Mouse (Mus musculus): ENCODE results near the gene Crtap. TPM values are rescaled to one million over a fixed set of nuclear protein-coding genes. Genes with fewer than 3 reads are reported as not detected.

Gene Crtap
- polyA plus RNA-seq, 1 experiment: 45.7 TPM

- Histone ChIP-seq H3K9me3 (replicated peaks; ENCODE audit: control insufficient read depth, insufficient read depth, low read length, poor library complexity, severe bottlenecking) (no peaks in the 10 kb centered on the region), H3K36me3 (ENCODE audit: control insufficient read depth, insufficient read depth, low read length, poor library complexity, severe bottlenecking) (peaks cover 12% of the 10 kb centered on the region), H3K9ac (ENCODE audit: low read depth, poor library complexity, severe bottlenecking) (peak overlapping the region; percentile 77), H3K4me1 (ENCODE audit: control insufficient read depth, insufficient read depth, low read length) (no peaks in the 10 kb centered on the region), H3K4me3 (ENCODE audit: low read depth, low read length) (peak overlapping the region; percentile 86), H3K27me3 (ENCODE audit: control insufficient read depth, insufficient read depth, low read length, poor library complexity, severe bottlenecking) (no peaks in the 10 kb centered on the region), H3K27ac (ENCODE audit: insufficient read depth, low read length) (0 out of 2 replicates have a peak overlapping the region, but pooled peaks have one; percentile 5)
- TF ChIP-seq EP300 (IDR thresholded peaks at IDR 0.05; ENCODE audit: insufficient read depth, low read depth, low read length) (no peak), CTCF (IDR thresholded peaks at IDR 0.05; ENCODE audit: low read depth, low read length) (no peak), POLR2A (IDR thresholded peaks at IDR 0.05; ENCODE audit: insufficient read depth, low read length) (no peak)
Observed at GRCm38 (mm10) chr9:114401685-114402080, 11.2 kb upstream of the Crtap start.

GRCm38 (mm10) chr9:114400949-114401684 lies 10.6 kb upstream of the Crtap start, which contains the start of the genes Glb1 and Tmppe:
Glb1 (plus strand) TSS chr9:114401076.
Tmppe (plus strand) TSS chr9:114401105.
- Histone ChIP-seq H3K36me3 (ENCODE audit: control insufficient read depth, insufficient read depth, low read length, poor library complexity, severe bottlenecking) (peaks cover 9% of the 10 kb centered on the region), H3K4me3 (ENCODE audit: low read depth, low read length) (peak within 1 kb of the TSS; percentile 86), H3K27me3 (ENCODE audit: control insufficient read depth, insufficient read depth, low read length, poor library complexity, severe bottlenecking) (no peaks in the 10 kb centered on the region), H3K9ac (ENCODE audit: low read depth, poor library complexity, severe bottlenecking) (peak within 1 kb of the TSS; percentile 77), H3K4me1 (ENCODE audit: control insufficient read depth, insufficient read depth, low read length) (no peaks in the 10 kb centered on the region), H3K27ac (ENCODE audit: insufficient read depth, low read length) (peak within 1 kb of the TSS; percentile 56), H3K9me3 (replicated peaks; ENCODE audit: control insufficient read depth, insufficient read depth, low read length, poor library complexity, severe bottlenecking) (no peaks in the 10 kb centered on the region)
- TF ChIP-seq POLR2A (IDR thresholded peaks at IDR 0.05; ENCODE audit: insufficient read depth, low read length) (peak; percentile 90), CTCF (IDR thresholded peaks at IDR 0.05; ENCODE audit: low read depth, low read length) (no peak), EP300 (IDR thresholded peaks at IDR 0.05; ENCODE audit: insufficient read depth, low read depth, low read length) (peak; percentile 61; the same call in 1 of the 2 replicates)

GRCm38 (mm10) chr9:114400588-114400948 lies 10.1 kb upstream of the Crtap start:
- Histone ChIP-seq H3K36me3 (ENCODE audit: control insufficient read depth, insufficient read depth, low read length, poor library complexity, severe bottlenecking) (peaks cover 4% of the 10 kb centered on the region), H3K27ac (ENCODE audit: insufficient read depth, low read length) (peak overlapping the region; percentile 56), H3K9me3 (replicated peaks; ENCODE audit: control insufficient read depth, insufficient read depth, low read length, poor library complexity, severe bottlenecking) (no peaks in the 10 kb centered on the region), H3K4me1 (ENCODE audit: control insufficient read depth, insufficient read depth, low read length) (no peaks in the 10 kb centered on the region), H3K27me3 (ENCODE audit: control insufficient read depth, insufficient read depth, low read length, poor library complexity, severe bottlenecking) (no peaks in the 10 kb centered on the region), H3K4me3 (ENCODE audit: low read depth, low read length) (peak overlapping the region; percentile 86), H3K9ac (ENCODE audit: low read depth, poor library complexity, severe bottlenecking) (peak overlapping the region; percentile 77; the same call in 1 of the 2 replicates)
- TF ChIP-seq POLR2A (IDR thresholded peaks at IDR 0.05; ENCODE audit: insufficient read depth, low read length) (no peak), CTCF (IDR thresholded peaks at IDR 0.05; ENCODE audit: low read depth, low read length) (no peak), EP300 (IDR thresholded peaks at IDR 0.05; ENCODE audit: insufficient read depth, low read depth, low read length) (no peak)

GRCm38 (mm10) chr9:114399680-114400079 lies 9.2 kb upstream of the Crtap start:
- Histone ChIP-seq H3K27me3 (ENCODE audit: control insufficient read depth, insufficient read depth, low read length, poor library complexity, severe bottlenecking) (no peaks in the 10 kb centered on the region), H3K4me3 (ENCODE audit: low read depth, low read length) (no peak overlapping the region), H3K4me1 (ENCODE audit: control insufficient read depth, insufficient read depth, low read length) (no peaks in the 10 kb centered on the region), H3K9me3 (replicated peaks; ENCODE audit: control insufficient read depth, insufficient read depth, low read length, poor library complexity, severe bottlenecking) (no peaks in the 10 kb centered on the region), H3K9ac (ENCODE audit: low read depth, poor library complexity, severe bottlenecking) (no peak overlapping the region), H3K27ac (ENCODE audit: insufficient read depth, low read length) (no peak overlapping the region), H3K36me3 (ENCODE audit: control insufficient read depth, insufficient read depth, low read length, poor library complexity, severe bottlenecking) (no peaks in the 10 kb centered on the region)
- no peak for TF ChIP-seq CTCF (IDR thresholded peaks at IDR 0.05; ENCODE audit: low read depth, low read length)
- TF ChIP-seq EP300 (IDR thresholded peaks at IDR 0.05; ENCODE audit: insufficient read depth, low read depth, low read length): no peak
- no peak for TF ChIP-seq POLR2A (IDR thresholded peaks at IDR 0.05; ENCODE audit: insufficient read depth, low read length)

GRCm38 (mm10) chr9:114395258-114395657 lies 4.8 kb upstream of the Crtap start:
- Histone ChIP-seq H3K4me1 (ENCODE audit: control insufficient read depth, insufficient read depth, low read length) (peaks cover 2% of the 10 kb centered on the region), H3K4me3 (ENCODE audit: low read depth, low read length) (no peak overlapping the region), H3K27ac (ENCODE audit: insufficient read depth, low read length) (peak overlapping the region; percentile 63; the same call in 1 of the 2 replicates), H3K36me3 (ENCODE audit: control insufficient read depth, insufficient read depth, low read length, poor library complexity, severe bottlenecking) (no peaks in the 10 kb centered on the region), H3K9me3 (replicated peaks; ENCODE audit: control insufficient read depth, insufficient read depth, low read length, poor library complexity, severe bottlenecking) (no peaks in the 10 kb centered on the region), H3K9ac (ENCODE audit: low read depth, poor library complexity, severe bottlenecking) (no peak overlapping the region), H3K27me3 (ENCODE audit: control insufficient read depth, insufficient read depth, low read length, poor library complexity, severe bottlenecking) (no peaks in the 10 kb centered on the region)
- TF ChIP-seq EP300 (IDR thresholded peaks at IDR 0.05; ENCODE audit: insufficient read depth, low read depth, low read length) (peak; percentile 46; the same call in 1 of the 2 replicates), POLR2A (IDR thresholded peaks at IDR 0.05; ENCODE audit: insufficient read depth, low read length) (no peak)

- no peak for TF ChIP-seq POLR2A (IDR thresholded peaks at IDR 0.05; ENCODE audit: insufficient read depth, low read length)
- TF ChIP-seq EP300 (IDR thresholded peaks at IDR 0.05; ENCODE audit: insufficient read depth, low read depth, low read length): no peak
- no peak for TF ChIP-seq CTCF (IDR thresholded peaks at IDR 0.05; ENCODE audit: low read depth, low read length)
- peaks cover 2% of the 10 kb centered on the region for H3K4me1 ChIP-seq (ENCODE audit: control insufficient read depth, insufficient read depth, low read length)
- H3K4me3 ChIP-seq (ENCODE audit: low read depth, low read length): no peak overlapping the region
- H3K36me3 ChIP-seq (ENCODE audit: control insufficient read depth, insufficient read depth, low read length, poor library complexity, severe bottlenecking): no peaks in the 10 kb centered on the region
- no peaks in the 10 kb centered on the region for H3K9me3 ChIP-seq (replicated peaks; ENCODE audit: control insufficient read depth, insufficient read depth, low read length, poor library complexity, severe bottlenecking)
- H3K27me3 ChIP-seq (ENCODE audit: control insufficient read depth, insufficient read depth, low read length, poor library complexity, severe bottlenecking): no peaks in the 10 kb centered on the region
- peak overlapping the region; percentile 42; the same call in 1 of the 2 replicates for H3K9ac ChIP-seq (ENCODE audit: low read depth, poor library complexity, severe bottlenecking)
- peak overlapping the region; percentile 63 for H3K27ac ChIP-seq (ENCODE audit: insufficient read depth, low read length)
Observed at GRCm38 (mm10) chr9:114394677-114395076, 4.2 kb upstream of the Crtap start.

Measured in ES-Bruce4 (cell line).